Mouse (Mus musculus): ENCODE data around the gene Tmem199.

DNA sequence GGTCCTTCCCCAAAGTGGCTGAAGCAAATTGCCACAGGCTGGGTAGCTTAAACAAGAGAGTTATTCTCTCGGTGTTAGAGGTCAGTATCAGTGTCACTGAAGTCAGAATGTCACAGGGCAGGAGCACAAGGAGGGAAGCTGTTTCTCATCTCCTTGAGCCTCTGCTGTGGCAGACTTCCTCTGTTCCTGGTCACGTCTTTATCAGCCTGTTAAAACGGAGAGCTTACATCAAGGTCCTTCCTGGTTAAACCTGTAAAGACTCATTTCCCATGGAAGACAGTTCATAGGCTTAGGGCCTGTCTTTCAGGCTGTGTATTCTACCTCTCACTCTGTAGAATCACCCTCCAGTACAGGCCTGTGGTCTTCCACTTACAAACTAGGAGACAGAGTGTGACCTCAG is 44.0 kb downstream of the Tmem199 start:
- TF ChIP-seq CTCF (IDR thresholded peaks at IDR 0.05; ENCODE audit: low read depth) (no peak), EP300 (IDR thresholded peaks at IDR 0.05; ENCODE audit: low read depth) (no peak)

Measured in liver, postnatal 0 days (tissue).